Mouse (Mus musculus) spleen, embryonic (tissue): ENCODE results near the gene Cox19.

Experiments used
- CTCF ChIA-PET: fragments of 350-600 bp; sonication (Branson Sonifier 250); formaldehyde crosslinking; loops from one replicate; lab custom pipeline; 2022; lab: Charles Lee

Cox19 gene

DNA sequence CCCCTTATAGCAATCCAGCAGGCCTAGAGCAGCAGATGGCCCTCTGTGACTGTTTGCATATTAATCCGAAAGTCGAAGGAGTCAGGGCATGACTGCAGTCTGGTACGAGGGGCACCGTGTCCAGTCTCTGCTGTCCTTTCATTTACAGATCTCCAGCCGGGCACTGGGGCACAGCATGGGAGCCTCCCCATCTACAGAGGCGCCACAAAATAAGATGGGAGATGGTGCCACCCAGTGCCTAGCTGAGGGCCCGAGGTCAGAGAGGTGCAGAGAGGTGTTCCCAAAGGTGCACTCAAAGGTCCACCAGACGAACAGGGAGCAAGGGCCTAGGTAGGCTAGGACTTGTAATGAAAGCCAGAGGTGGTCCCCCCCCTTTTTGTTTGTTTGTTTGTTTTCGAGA, 32.0 kb upstream of the Cox19 start:
- CTCF ChIA-PET = interaction anchor here (0.8 to 1.1 kb wide), 2 partner anchors 12 to 15 kb away, joined by 3 read pairs; no protein-coding TSS in a partner anchor

DNA sequence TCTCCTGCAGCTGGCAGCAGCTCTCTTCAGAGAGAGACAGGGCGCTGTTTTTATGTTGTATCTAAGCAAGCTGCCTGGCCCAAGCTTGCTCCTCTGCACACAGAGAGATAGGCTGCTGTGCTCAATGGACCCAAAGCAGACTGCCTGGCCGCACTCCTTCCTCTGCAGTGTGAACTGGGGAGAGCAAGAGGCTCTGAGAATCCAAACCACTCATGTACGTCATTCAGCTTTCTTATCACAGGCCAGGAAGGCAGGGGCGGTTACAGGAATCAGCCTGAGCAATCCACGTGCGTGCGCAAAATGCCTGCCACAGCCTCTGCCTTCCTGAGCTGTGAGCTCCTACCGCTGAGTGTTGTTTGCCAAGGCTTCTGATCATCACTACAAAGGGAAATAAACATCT, 31.5 kb upstream of the Cox19 start:
- CTCF ChIA-PET = interaction anchor here (0.8 to 1.1 kb wide), 2 partner anchors 11 to 16 kb away, joined by 3 read pairs; no protein-coding TSS in a partner anchor

DNA sequence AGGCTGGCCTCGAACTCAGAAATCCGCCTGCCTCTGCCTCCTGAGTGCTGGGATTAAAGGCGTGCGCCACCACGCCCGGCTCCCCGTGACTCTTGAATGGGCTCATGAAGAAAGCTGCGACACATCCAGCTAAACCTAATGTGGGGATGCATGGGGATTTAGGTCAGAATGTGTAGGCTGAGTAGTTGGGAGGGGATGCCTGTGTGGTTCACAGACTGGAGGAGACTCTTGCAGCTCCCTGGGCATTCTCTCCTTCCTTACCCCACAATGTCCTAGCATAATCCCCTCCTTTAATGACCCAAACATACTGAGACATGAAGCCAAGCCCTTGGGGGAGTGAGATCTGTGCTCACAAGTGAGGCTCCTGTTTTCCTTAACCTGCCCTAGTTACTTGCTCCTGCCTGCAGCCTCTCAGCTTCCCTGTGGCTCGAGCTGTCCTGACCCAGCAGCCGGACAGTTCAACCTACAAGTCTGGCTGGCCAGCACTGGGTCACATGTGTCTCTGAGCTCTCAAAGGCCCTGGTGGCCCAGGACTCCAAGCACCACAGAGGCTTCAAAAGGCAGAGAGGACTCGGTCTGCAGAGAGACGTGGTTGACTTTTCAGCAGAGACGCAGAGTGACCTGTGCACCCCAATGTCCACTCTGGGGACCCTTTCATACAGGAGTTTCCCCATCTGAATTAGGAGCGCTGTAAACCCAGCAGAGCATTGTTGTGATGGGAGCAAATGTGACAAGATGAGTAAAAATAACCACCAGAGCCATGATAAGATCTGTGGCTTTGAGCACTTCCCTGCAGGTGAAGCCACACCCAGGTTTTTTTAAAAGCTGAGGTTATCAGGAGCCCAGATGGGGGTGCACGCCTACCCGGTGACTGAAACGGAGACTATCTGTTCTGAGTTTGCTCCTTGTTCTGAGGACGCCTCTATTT, 30.6 kb upstream of the Cox19 start:
- CTCF ChIA-PET = no interaction called here

DNA sequence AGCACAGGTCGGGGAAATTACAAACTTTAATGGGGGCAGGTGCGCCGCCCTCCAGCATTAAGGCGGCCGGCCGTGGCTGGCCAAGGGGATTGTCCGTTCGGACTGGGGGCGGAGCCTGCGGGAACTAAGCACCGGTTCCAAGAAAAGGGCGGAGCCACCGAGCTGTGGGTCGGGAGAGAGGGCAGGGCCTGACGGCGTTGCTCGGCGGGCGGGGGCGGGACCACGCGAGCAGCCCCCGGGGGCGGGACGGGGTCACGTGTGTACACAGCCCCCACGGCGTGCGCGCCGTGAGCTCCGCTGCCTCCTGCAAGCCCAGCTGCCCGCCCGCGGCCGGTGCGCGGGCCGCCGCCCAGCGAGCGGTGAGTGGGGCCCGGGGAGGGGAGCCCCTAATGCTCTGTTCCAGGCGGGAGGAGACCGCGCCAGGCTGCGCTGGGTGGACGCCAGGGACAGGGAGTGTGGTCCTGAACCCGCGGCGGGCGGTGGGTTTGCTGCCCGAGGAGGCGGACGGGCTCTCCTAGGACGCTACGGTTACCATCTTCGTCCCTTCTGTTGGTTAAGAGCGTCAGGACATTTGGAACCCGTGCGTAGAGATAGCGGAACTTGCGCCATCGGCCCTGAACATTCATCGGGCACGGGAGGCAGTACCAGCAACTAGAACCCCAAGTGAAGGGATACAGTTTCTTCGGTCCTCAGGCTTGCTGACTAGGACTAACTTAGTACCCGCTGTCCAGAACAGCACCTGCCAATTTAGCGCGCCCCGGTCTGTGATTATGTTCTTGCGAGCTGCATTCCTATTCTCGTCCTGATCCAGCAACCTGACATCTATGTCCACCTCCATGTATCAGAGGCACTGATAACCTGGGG, 29.4 kb upstream of the Cox19 start:
- CTCF ChIA-PET = interaction anchor here (0.6 kb wide), 1 partner anchor 15 kb away, joined by 4 read pairs; no protein-coding TSS in a partner anchor

DNA sequence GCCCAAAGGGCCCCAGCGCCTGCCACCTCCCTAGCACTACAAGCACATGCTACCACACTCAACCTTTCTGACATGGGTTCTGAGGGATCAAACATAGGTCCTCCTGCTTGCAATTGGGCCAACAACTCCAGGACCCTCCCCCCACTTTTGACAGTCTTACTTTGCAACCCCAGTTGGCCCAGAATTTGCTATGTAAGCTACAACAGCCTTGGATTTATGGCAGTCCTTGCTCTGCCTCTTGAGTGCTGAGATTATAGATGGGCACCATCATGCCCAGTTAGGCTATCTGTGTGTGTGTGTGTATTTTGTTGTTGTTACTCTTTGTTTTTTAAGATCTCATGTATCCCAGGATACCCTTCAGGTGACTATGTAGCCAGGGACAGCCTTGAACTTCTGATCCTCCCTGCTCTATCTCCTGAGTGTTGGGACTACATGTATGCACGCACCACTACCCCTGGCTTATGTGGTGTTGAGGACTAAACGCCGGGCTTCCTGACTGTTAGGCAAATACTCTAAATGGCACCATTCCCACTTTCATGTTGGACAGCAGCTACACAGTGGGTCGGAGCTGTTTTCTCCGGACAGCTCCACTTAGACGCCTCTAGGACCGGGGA, 28.7 kb upstream of the Cox19 start:
- CTCF ChIA-PET = no interaction called here

DNA sequence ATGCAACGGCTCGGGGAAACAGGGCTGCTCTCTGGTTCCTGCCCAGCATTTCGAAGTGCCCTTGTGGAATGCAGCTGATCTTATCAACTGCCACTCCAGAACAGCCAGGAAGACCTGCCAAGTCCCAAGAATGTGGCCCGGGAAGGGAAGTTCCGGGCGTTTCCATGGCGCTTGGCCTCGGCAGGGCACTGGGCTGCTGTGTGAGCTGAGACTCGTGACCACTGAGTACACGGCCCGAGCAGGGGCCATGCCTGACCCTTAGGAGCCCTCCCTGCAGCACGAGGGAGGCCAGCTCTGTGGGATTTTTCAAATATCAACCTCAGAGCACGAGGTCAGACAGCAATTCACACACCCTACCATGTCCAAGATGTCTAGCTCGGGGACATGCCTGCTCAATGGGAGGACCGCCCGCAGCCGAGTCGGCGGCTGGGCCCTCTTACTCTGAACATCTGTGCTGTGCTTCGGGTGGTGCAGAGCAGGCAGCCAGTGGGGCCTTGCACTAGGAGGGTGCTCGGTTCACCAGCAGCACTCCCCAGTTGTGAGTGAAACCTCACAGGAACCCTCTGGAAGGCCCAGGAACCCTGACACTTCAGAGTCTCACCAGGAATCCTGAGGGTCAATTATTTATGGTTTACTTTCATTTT, 27.9 kb upstream of the Cox19 start:
- CTCF ChIA-PET = no interaction called here

DNA sequence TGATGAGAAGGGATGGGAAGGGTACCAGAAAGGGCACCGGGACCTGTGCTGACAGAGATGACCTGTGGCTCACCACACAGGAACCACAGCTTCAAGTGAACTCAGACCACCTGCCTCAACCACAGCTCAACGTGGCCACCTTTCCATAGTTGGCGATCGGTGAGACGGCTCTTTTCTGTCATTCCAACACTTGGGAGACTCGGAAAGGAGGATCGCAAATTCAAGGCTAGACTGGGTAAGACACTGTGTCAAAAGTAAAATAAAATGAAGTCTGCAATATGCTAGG, 27.0 kb upstream of the Cox19 start:
- CTCF ChIA-PET = no interaction called here

DNA sequence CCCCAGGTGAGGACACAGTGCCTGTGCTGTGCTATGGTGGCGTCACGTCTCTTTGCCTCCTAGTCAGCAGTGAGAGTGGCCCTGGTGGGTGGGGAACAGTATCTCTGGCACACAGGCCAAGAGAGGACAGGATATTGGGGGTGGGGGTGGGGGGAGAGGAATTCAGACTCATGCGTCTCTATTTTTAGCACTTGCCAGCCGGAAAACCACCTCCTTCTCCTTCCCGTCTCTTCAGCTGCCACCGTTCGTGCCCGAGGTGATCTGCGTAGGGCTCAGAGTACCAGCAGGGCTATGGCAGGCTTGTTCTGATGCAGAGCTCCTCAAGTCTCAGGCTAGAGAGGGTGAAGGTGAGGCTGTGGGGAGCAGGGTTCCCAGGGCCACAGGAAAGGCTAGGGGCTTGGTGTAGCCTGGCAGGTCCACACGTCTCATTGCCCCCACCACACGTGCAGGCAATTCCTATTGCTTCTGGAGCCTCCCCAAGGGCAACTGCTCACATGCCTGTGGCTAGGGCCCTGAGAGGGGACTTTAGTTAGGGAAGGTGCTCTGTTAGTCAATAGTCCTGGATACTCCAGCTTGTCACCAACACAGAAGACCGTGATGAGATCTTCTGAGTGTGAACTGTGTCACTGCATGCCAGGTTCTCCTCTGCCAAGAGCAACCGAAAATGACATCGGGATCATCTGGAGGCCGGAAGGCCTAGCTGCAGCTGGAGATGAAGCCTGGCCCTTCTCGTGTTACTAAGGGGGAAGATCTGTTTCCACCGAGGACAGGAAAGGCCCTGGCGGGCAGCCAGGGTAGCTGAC, 26.5 kb upstream of the Cox19 start, which contains the start of gene Gpr146:
TSS of gene Gpr146 (plus strand) at position 230 of the 803 bp plus-strand sequence.
- CTCF ChIA-PET = no interaction called here

DNA sequence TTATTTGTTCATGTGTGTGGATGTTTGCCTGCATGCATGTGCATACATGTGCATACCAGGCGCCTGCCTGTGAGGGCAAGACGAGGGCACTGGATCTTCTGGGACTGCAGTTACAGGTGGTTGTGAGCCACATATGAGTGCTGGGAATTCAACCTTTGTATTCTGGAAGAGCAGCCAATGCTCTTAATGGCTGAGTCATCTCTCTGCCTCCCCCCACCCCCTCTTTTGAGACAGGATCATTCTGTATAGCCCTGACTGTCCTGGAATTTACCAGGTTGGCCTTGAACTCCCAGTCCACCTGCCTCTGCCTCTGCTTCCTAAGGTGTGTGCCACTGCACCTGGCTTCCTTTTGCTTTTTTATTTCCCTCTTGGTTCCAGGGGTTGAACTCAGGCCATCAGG, 23.6 kb upstream of the Cox19 start:
- CTCF ChIA-PET = interaction anchor here (0.8 kb wide), 1 partner anchor 19 kb away, joined by 4 read pairs; no protein-coding TSS in a partner anchor

DNA sequence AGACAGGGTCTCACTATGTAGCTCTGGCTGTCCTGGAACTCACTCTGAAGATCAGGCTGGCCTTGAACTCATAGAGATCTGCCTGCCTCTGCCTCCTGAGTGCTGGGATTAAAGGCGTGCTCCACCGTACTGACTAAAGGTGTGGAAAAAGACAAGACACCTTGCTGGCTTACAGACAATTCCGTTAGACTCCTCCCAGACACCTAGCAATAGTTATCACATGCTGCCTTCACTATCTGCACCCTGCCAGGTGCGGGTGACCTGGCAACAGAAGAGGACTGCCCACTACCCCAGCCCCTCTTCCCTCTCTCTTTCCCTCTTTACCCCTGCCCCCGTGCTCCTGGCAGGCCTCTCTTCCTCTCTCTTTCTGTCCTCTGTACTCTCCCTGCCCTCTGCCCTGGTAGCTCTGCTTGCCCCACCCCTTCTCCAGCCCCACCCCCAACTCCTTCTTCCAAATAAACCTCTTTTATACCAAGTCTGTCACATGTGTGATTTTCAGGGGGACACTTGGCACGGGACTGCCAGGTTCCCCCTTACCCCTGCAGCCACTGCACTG, 22.7 kb upstream of the Cox19 start:
- CTCF ChIA-PET = no interaction called here

DNA sequence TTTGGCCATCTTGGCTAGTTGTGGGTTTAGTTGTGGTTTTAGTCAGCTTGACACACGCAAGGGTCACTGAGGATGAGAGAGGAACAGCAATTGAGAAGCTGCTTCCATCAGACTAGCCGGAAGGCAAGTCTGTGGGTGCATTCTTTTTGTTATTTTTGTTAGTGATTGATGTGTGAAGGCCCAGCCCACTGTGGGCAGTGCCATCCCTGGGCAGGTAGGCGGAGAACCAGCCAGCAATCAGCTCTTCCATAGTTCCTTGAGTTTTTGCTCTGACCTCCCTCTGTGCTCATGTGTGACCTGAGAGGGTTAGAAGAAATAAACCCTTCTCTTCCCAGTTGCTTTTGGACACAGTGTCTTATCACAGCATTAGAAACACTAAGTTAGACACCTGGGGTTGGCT, 21.9 kb upstream of the Cox19 start:
- CTCF ChIA-PET = interaction anchor here (0.6 to 0.7 kb wide), 2 partner anchors 14 to 535 kb away, joined by 3 to 11 read pairs; no protein-coding TSS in a partner anchor

DNA sequence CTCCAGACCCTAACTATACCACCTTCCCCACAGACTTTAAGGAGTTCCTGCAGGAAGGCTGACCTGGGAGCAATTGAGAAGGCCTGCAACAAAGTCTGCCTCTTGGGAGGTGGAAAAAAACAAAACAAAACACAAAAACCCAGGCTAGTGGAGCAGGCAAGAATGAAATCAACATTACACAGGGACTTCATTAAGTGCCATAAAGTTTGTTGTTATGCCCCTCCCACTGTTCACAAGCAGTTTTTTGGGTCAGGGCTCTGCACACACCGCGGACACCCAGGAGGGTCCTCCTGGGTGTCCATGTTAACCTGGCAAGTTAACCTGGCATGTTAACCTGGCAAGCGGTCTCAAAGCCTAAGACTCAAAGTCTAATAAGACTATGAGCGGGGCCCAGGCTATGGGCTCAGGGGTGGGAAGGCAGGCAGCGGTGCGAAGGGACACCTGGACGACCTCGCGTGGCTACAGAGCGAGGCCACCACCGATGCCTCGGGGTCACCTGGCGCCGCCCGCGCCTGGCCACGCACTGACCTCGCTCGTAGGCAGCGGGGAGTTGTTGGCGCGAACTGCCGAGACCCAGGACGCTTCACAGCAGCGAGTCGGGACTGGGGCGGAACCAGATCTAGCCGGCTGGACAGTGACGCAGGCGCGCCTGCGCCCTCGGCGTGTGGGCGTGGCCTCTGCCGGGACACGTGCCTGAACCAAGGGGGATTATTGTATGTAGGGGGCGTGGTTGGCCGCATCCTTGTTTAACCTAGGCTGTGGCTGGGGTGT, 20.6 kb upstream of the Cox19 start:
- CTCF ChIA-PET = interaction anchor here (0.9 to 2.0 kb wide), 2 partner anchors 11 to 26 kb away, joined by 3 to 7 read pairs; no protein-coding TSS in a partner anchor

DNA sequence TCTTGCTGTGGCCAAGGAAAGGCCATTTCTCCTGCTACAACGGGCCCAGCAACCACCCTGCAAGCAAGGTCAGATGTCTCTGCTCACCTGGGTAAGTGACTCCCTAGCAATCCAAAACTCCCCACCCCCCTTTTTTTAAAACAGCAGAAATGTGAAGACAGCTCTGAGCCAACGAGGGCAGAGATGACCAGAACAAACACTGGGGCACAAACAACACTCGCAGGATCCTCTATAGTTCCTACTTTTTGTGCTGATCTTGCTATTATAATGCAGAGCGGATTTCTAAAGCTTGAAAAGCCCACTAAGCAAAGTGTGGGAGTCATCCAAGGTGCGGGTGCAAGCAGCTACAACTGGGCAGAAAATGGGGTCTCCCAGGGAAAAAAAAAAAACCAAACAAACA, 19.9 kb upstream of the Cox19 start:
- CTCF ChIA-PET = interaction anchor here (0.9 to 2.0 kb wide), 3 partner anchors 12 to 27 kb away, joined by 3 to 20 read pairs (median 7); no protein-coding TSS in a partner anchor

DNA sequence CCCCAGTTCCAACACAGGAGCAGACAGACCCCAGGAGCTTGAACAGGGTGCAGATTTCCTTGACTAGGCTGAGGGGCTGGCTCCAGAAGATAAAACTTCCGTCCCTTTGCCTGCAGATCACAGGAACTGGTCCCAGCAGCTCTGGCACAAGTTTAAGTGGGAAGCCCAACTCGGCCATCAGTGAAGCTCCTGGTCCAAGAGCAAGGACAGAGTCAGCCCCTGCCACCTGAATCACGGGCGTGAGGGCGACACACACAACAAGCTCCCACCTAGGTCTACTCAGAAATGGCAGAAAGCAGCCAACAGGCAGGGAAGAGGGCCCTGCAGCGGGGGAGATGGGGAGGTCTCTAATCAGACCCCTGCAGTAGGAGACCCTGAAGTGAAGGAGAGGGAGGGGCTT, 19.1 kb upstream of the Cox19 start:
- CTCF ChIA-PET = interaction anchor here (0.6 to 2.0 kb wide), 3 partner anchors 26 to 1501 kb away, joined by 7 to 20 read pairs (median 13); no protein-coding TSS in a partner anchor

DNA sequence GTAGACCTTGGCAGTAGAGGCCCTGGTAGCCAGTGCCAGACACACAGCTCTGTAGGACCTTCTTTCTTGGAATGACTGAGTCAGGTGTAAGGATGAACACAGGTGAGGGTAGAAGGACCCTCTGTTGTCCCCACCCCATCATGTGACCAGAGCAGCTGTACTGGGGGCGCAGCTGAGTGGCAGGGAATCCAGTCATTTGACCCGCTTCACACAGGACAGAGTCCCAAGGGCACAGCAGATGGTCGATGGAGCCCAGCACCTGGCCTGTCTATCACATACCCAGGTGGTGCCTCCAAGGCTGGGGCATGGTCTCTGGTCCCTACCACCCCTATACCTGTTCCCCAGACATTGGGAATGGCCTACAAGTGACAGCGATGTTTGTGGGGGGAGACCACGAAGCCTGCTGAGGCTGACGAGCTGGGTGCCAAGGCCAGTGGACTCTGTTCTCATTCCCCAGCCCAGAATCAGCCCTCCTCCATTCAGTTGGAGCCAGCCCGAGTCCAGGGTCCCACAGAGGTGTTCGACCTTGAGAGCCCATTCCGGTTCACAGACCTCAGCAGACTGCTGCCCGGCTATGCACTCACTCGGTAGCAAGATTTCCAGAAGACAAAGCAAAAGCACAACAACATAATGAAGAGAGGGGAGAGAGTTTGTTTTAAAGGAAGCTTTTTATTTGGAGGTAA, 17.6 kb upstream of the Cox19 start:
- CTCF ChIA-PET = interaction anchor here (0.6 kb wide), 1 partner anchor 90 kb away, joined by 3 read pairs; no protein-coding TSS in a partner anchor

DNA sequence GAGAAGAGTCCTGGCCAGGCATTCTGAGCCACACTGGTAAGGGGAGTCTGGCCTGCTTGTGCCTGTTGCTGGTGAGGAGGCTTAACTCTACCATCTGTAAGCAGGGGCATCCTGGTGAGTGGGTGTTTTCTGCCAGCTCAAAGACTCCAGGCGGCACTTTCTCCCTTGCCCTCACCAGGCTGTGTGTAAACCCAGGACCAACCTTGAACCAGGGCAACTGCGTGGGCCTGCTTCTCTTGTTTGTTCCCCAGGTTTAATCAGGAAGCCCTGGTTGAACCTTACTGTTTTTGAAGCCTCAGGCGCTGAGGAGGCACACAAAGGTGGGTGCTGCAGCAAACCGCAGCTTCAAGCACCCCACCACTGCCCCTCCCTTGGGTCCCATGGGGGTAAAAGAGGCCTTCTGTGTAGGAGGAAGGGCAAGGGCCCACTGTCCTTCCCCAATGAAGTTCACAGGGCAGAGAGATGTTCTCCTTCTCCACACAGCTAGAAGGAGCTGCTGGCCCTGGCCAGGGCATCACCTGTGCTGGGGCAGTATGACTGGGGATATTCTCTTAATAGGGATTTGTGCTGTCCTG, 16.8 kb upstream of the Cox19 start:
- CTCF ChIA-PET = interaction anchor here (0.6 kb wide), 1 partner anchor 91 kb away, joined by 3 read pairs; no protein-coding TSS in a partner anchor

DNA sequence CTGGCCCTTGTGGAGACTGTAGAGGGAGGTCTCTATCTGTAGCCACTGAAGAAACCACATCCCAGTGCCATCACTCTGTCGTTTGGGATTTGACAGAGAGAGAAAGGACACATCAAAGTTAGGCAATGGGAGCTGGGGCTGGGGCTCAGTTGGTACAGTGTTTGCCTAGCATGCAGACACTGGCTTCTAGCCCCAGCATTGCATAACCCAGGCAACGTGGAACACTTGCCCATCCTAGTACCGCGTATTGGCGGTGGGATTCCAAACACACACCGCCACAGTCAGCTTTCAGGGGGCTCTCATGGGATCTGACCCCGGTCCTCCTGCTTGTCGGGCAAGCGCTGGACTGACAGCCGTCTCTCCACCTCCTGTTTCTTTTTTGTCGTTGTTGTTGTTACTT, 15.3 kb upstream of the Cox19 start:
- CTCF ChIA-PET = interaction anchor here (1.2 kb wide), 1 partner anchor 34 kb away, joined by 3 read pairs; no protein-coding TSS in a partner anchor

DNA sequence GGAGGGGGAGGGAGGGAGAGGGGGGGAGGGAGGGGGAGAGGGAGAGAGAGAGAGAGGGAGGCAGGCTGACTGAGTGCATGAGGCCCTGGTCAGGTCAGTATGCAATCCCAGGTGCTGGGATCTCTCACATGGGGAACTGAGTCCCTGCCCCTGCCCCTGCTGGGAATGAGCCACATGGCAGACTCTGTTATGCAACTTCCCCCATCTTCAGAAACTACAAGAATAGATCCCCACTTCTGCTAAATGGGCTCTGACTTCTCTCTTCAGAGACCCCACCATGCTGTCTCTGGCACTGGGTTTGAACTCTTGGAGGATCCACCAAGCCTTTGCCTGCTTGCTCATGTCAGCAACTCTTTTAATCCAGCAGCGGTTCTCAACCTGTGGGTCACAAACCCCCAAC, 14.6 kb upstream of the Cox19 start:
- CTCF ChIA-PET = interaction anchor here (2.3 kb wide), 1 partner anchor 32 kb away, joined by 16 read pairs; no protein-coding TSS in a partner anchor
